Mouse (Mus musculus): ENCODE data around the gene C1s2. TPM values are rescaled to one million over a fixed set of nuclear protein-coding genes. Genes with fewer than 3 reads are reported as not detected.
"Not testable (repeated sequence)": the region's sequence is repeated elsewhere in the genome, so short reads cannot be mapped to it uniquely, and the experiment has no call there.

C1s2 gene
- not detected in 2 replicates for polyA plus RNA-seq (2016; fragmentation: Nextera tagmentation; extraction: Ambion mirVana)

GRCm38 (mm10) chr6:124635985-124636384, at the start of gene C1s2:
C1s2 (minus strand) TSS chr6:124636085.
- 82% methylated on average over 2 of the region's 2 CpGs for WGBS
- not testable (repeated sequence) for H3K27ac ChIP-seq; H3K27me3 ChIP-seq; H3K4me3 ChIP-seq; H3K9me3 ChIP-seq; H3K4me1 ChIP-seq; ATAC-seq (ENCODE audit: insufficient number of reproducible peaks, insufficient read depth, low FRiP score, low TSS enrichment); H3K36me3 ChIP-seq; H3K9ac ChIP-seq; H3K4me2 ChIP-seq (replicated peaks)

- whole genome bisulfite sequencing, result 81% methylated on average over 14 of the region's 14 CpGs
- no peaks in the 10 kb centered on the region for H3K9me3 ChIP-seq
- no peak for ATAC-seq (ENCODE audit: insufficient number of reproducible peaks, insufficient read depth, low FRiP score, low TSS enrichment)
- no peak overlapping the region for H3K27ac ChIP-seq
- H3K36me3 ChIP-seq, result no peaks in the 10 kb centered on the region
- no peaks in the 10 kb centered on the region for H3K4me1 ChIP-seq
- H3K9ac ChIP-seq, result no peak overlapping the region
- no peak overlapping the region for H3K4me2 ChIP-seq (replicated peaks)
- no peak overlapping the region for H3K4me3 ChIP-seq
- no peaks in the 10 kb centered on the region for H3K27me3 ChIP-seq
Observed at GRCm38 (mm10) chr6:124683591-124684417, 47.9 kb upstream of the C1s2 start.

- not testable (repeated sequence) for H3K4me2 ChIP-seq (replicated peaks); H3K27me3 ChIP-seq; H3K9me3 ChIP-seq; H3K36me3 ChIP-seq; H3K27ac ChIP-seq; ATAC-seq (ENCODE audit: insufficient number of reproducible peaks, insufficient read depth, low FRiP score, low TSS enrichment); H3K9ac ChIP-seq; H3K4me3 ChIP-seq; H3K4me1 ChIP-seq
- 66% methylated on average over 6 of the region's 6 CpGs for WGBS
Observed at GRCm38 (mm10) chr6:124682291-124682690, 46.4 kb upstream of the C1s2 start.

- Histone ChIP-seq H3K9ac (no peak overlapping the region), H3K27ac (no peak overlapping the region), H3K9me3 (no peaks in the 10 kb centered on the region), H3K4me2 (replicated peaks) (no peak overlapping the region), H3K36me3 (no peaks in the 10 kb centered on the region), H3K27me3 (no peaks in the 10 kb centered on the region), H3K4me3 (no peak overlapping the region), H3K4me1 (no peaks in the 10 kb centered on the region)
- no peak for ATAC-seq (ENCODE audit: insufficient number of reproducible peaks, insufficient read depth, low FRiP score, low TSS enrichment)
- 90% methylated on average over 3 of the region's 3 CpGs for WGBS
Observed at GRCm38 (mm10) chr6:124679486-124679885, 43.6 kb upstream of the C1s2 start.

- Histone ChIP-seq H3K4me1 (no peaks in the 10 kb centered on the region), H3K36me3 (no peaks in the 10 kb centered on the region), H3K4me2 (replicated peaks) (no peak overlapping the region), H3K27me3 (no peaks in the 10 kb centered on the region), H3K4me3 (no peak overlapping the region), H3K9me3 (no peaks in the 10 kb centered on the region), H3K9ac (no peak overlapping the region), H3K27ac (no peak overlapping the region)
- no peak for ATAC-seq (ENCODE audit: insufficient number of reproducible peaks, insufficient read depth, low FRiP score, low TSS enrichment)
- WGBS, result 93% methylated on average over 7 of the region's 7 CpGs
Observed at GRCm38 (mm10) chr6:124678769-124679168, 42.9 kb upstream of the C1s2 start.

GRCm38 (mm10) chr6:124676171-124676570, 40.3 kb upstream of the C1s2 start:
- no peak for ATAC-seq (ENCODE audit: insufficient number of reproducible peaks, insufficient read depth, low FRiP score, low TSS enrichment)
- no peak overlapping the region for H3K4me2 ChIP-seq (replicated peaks)
- no peaks in the 10 kb centered on the region for H3K36me3 ChIP-seq
- H3K27ac ChIP-seq, result no peak overlapping the region
- no peaks in the 10 kb centered on the region for H3K27me3 ChIP-seq
- H3K4me1 ChIP-seq, result peaks cover 7% of the 10 kb centered on the region; the same call in 1 of the 2 replicates
- 84% methylated on average over 6 of the region's 6 CpGs for WGBS
- no peak overlapping the region for H3K9ac ChIP-seq
- H3K4me3 ChIP-seq, result no peak overlapping the region
- H3K9me3 ChIP-seq, result no peaks in the 10 kb centered on the region

GRCm38 (mm10) chr6:124674591-124674990, 38.7 kb upstream of the C1s2 start:
- Histone ChIP-seq H3K9me3 (no peaks in the 10 kb centered on the region), H3K27ac (no peak overlapping the region), H3K9ac (no peak overlapping the region), H3K4me2 (replicated peaks) (no peak overlapping the region), H3K4me3 (no peak overlapping the region), H3K27me3 (no peaks in the 10 kb centered on the region), H3K36me3 (no peaks in the 10 kb centered on the region), H3K4me1 (peaks cover 7% of the 10 kb centered on the region; the same call in 1 of the 2 replicates)
- no peak for ATAC-seq (ENCODE audit: insufficient number of reproducible peaks, insufficient read depth, low FRiP score, low TSS enrichment)
- 95% methylated on average over 7 of the region's 7 CpGs for WGBS

- ATAC-seq (ENCODE audit: insufficient number of reproducible peaks, insufficient read depth, low FRiP score, low TSS enrichment), result no peak
- H3K27ac ChIP-seq, result no peak overlapping the region
- 94% methylated on average over 9 of the region's 9 CpGs for WGBS
- peaks cover 7% of the 10 kb centered on the region; the same call in 1 of the 2 replicates for H3K4me1 ChIP-seq
- H3K9ac ChIP-seq, result no peak overlapping the region
- no peaks in the 10 kb centered on the region for H3K36me3 ChIP-seq
- H3K9me3 ChIP-seq, result no peaks in the 10 kb centered on the region
- H3K4me3 ChIP-seq, result no peak overlapping the region
- H3K4me2 ChIP-seq (replicated peaks), result no peak overlapping the region
- no peaks in the 10 kb centered on the region for H3K27me3 ChIP-seq
Observed at GRCm38 (mm10) chr6:124673619-124674018, 37.7 kb upstream of the C1s2 start.

- Histone ChIP-seq H3K4me3 (no peak overlapping the region), H3K27ac (no peak overlapping the region), H3K9ac (no peak overlapping the region), H3K36me3 (no peaks in the 10 kb centered on the region), H3K9me3 (no peaks in the 10 kb centered on the region), H3K27me3 (no peaks in the 10 kb centered on the region), H3K4me1 (peaks cover 7% of the 10 kb centered on the region; the same call in 1 of the 2 replicates), H3K4me2 (replicated peaks) (no peak overlapping the region)
- 73% methylated on average over 6 of the region's 6 CpGs for WGBS
- ATAC-seq (ENCODE audit: insufficient number of reproducible peaks, insufficient read depth, low FRiP score, low TSS enrichment), result no peak
Observed at GRCm38 (mm10) chr6:124672100-124672499, 36.2 kb upstream of the C1s2 start.

- Histone ChIP-seq H3K4me2 (replicated peaks) (no peak overlapping the region), H3K27me3 (no peaks in the 10 kb centered on the region), H3K36me3 (no peaks in the 10 kb centered on the region), H3K9me3 (no peaks in the 10 kb centered on the region), H3K4me1 (peaks cover 7% of the 10 kb centered on the region; the same call in 1 of the 2 replicates), H3K27ac (no peak overlapping the region), H3K4me3 (no peak overlapping the region), H3K9ac (no peak overlapping the region)
- no peak for ATAC-seq (ENCODE audit: insufficient number of reproducible peaks, insufficient read depth, low FRiP score, low TSS enrichment)
- 93% methylated on average over 7 of the region's 7 CpGs for WGBS
Observed at GRCm38 (mm10) chr6:124670281-124670900, 34.5 kb upstream of the C1s2 start.

- no peaks in the 10 kb centered on the region for H3K36me3 ChIP-seq
- no peak overlapping the region for H3K27ac ChIP-seq
- H3K4me2 ChIP-seq (replicated peaks), result no peak overlapping the region
- ATAC-seq (ENCODE audit: insufficient number of reproducible peaks, insufficient read depth, low FRiP score, low TSS enrichment), result no peak
- H3K9ac ChIP-seq, result no peak overlapping the region
- no peaks in the 10 kb centered on the region for H3K9me3 ChIP-seq
- no peaks in the 10 kb centered on the region for H3K27me3 ChIP-seq
- peaks cover 7% of the 10 kb centered on the region; the same call in 1 of the 2 replicates for H3K4me1 ChIP-seq
- no peak overlapping the region for H3K4me3 ChIP-seq
- WGBS, result 86% methylated on average over 11 of the region's 11 CpGs
Observed at GRCm38 (mm10) chr6:124669234-124669859, 33.5 kb upstream of the C1s2 start.

GRCm38 (mm10) chr6:124665011-124665410, 29.1 kb upstream of the C1s2 start:
- Histone ChIP-seq H3K27ac (no peak overlapping the region), H3K27me3 (no peaks in the 10 kb centered on the region), H3K4me3 (no peak overlapping the region), H3K4me1 (peaks cover 4% of the 10 kb centered on the region; the same call in 1 of the 2 replicates), H3K9ac (no peak overlapping the region), H3K36me3 (no peaks in the 10 kb centered on the region), H3K9me3 (no peaks in the 10 kb centered on the region), H3K4me2 (replicated peaks) (no peak overlapping the region)
- 92% methylated on average over 10 of the region's 10 CpGs for WGBS
- ATAC-seq (ENCODE audit: insufficient number of reproducible peaks, insufficient read depth, low FRiP score, low TSS enrichment), result no peak
